Mouse (Mus musculus) adrenal gland, adult 2 months (tissue): ENCODE data around the gene Hormad1. TPM values are rescaled to one million over a fixed set of nuclear protein-coding genes. Genes with fewer than 3 reads are reported as not detected.

Experiments used
- DNase-seq: peaks from one replicate; pipeline ENCODE4 v3.0.0; 2021
- polyA plus RNA-seq: library from polyadenylated mRNA; depleted of rRNA; stranded (reverse); fragments of >200 nt; gene quantifications from 2 replicates; pipeline ENCODE4 v1.2.3, GENCODE M21; 2012; rRNA removed
- total RNA-seq, 2 experiments: library from RNA; stranded (reverse); gene quantifications; 2 replicates each; pipeline ENCODE4 v1.2.3; 2021

Hormad1 gene
- total and polyA plus RNA-seq, 3 experiments = not detected

- DNase-seq = no peak
These were observed 76.6 kb downstream of the Hormad1 start for GRCm38 (mm10) chr3:95636072-95636471.

Other genes with a start within 250 kb of the Hormad1 start
- gene Cers2, start 244.9 kb upstream of the Hormad1 start, total RNA-seq = 100 to 1,000 TPM; 224 to 263 TPM
- gene Cers2, start 244.9 kb upstream of the Hormad1 start, polyA plus RNA-seq = 78.7 and 99.1 TPM in 2 replicates
- gene Setdb1, start 202.5 kb upstream of the Hormad1 start, total RNA-seq = 10 to 100 TPM; 20.7 to 21.7 TPM
- 6.9 and 7.6 TPM in 2 replicates for gene Setdb1, start 202.5 kb upstream of the Hormad1 start, polyA plus RNA-seq
- not detected for gene 4930558C23Rik, start 156.8 kb upstream of the Hormad1 start, total RNA-seq
- not detected in 2 replicates for gene 4930558C23Rik, start 156.8 kb upstream of the Hormad1 start, polyA plus RNA-seq
- 10 to 100 TPM; 52.6 to 63.4 TPM for gene Arnt, start 125.3 kb upstream of the Hormad1 start, total RNA-seq
- 49.3 and 53.9 TPM in 2 replicates for gene Arnt, start 125.3 kb upstream of the Hormad1 start, polyA plus RNA-seq
- 1 to 10 TPM; 4.4 to 5.0 TPM for gene Ctsk, start 60.4 kb upstream of the Hormad1 start, total RNA-seq
- 0.48 and 0.86 TPM in 2 replicates for gene Ctsk, start 60.4 kb upstream of the Hormad1 start, polyA plus RNA-seq
- gene Ctss, start 32.9 kb upstream of the Hormad1 start, total RNA-seq = 10 to 100 TPM; 51.8 to 57.1 TPM
- 5.5 and 8.0 TPM in 2 replicates for gene Ctss, start 32.9 kb upstream of the Hormad1 start, polyA plus RNA-seq
- gene Golph3l, start 29.3 kb downstream of the Hormad1 start, total RNA-seq = 10 to 100 TPM; 39.3 to 52.5 TPM
- 2.1 and 2.3 TPM in 2 replicates for gene Golph3l, start 29.3 kb downstream of the Hormad1 start, polyA plus RNA-seq
- 100 to 1,000 TPM in 1 of 2 experiments, 10 to 100 TPM in 1; 82.5 to 104 TPM for gene Ensa, start 65.3 kb downstream of the Hormad1 start, total RNA-seq
- 7.2 and 9.0 TPM in 2 replicates for gene Ensa, start 65.3 kb downstream of the Hormad1 start, polyA plus RNA-seq
- gene Mcl1, start 99.1 kb downstream of the Hormad1 start, total RNA-seq = 100 to 1,000 TPM; 152 to 159 TPM
- gene Mcl1, start 99.1 kb downstream of the Hormad1 start, polyA plus RNA-seq = 272 and 291 TPM in 2 replicates
- gene Adamtsl4, start 128.2 kb downstream of the Hormad1 start, total RNA-seq = 1 to 10 TPM; 6.0 to 8.8 TPM
- gene Adamtsl4, start 128.2 kb downstream of the Hormad1 start, polyA plus RNA-seq = 11.0 and 17.4 TPM in 2 replicates
- 100 to 1,000 TPM; 716 to 736 TPM for gene Ecm1, start 179.9 kb downstream of the Hormad1 start, total RNA-seq
- gene Ecm1, start 179.9 kb downstream of the Hormad1 start, polyA plus RNA-seq = 917 and 1,104 TPM in 2 replicates
- gene Tars2, start 200.5 kb downstream of the Hormad1 start, total RNA-seq = 10 to 100 TPM; 49.6 to 50.3 TPM
- gene Tars2, start 200.5 kb downstream of the Hormad1 start, polyA plus RNA-seq = 39.6 and 50.2 TPM in 2 replicates